Mouse (Mus musculus): Measurements from ENCODE around the gene Rev3l. TPM values are rescaled to one million over a fixed set of nuclear protein-coding genes. Genes with fewer than 3 reads are reported as not detected.

Rev3l gene
- total and polyA plus RNA-seq, 3 experiments, result 5.9 to 12.9 (median 9.5) TPM

GRCm38 (mm10) chr10:39764752-39765151 is 32.8 kb downstream of the Rev3l start:
- Histone ChIP-seq H3K4me3 (no peak overlapping the region), H3K27me3 (ENCODE audit: control insufficient read depth, insufficient read depth, low read length) (no peaks in the 10 kb centered on the region), H3K27ac (no peak overlapping the region), H3K36me3 (ENCODE audit: control insufficient read depth, insufficient read depth, low read length) (0 out of 2 replicates have a peak, but pooled peaks cover 2% of the 10 kb centered on the region), H3K4me1 (ENCODE audit: control insufficient read depth, insufficient read depth, low read length) (no peaks in the 10 kb centered on the region; the same call in 1 of the 2 replicates), H3K9ac (ENCODE audit: low read depth, low read length) (no peak overlapping the region), H3K79me2 (replicated peaks; ENCODE audit: control insufficient read depth, insufficient read depth, low read length) (no peaks in the 10 kb centered on the region; the same call in 1 of the 2 replicates)
- WGBS, result 76% methylated on average over 1 of the region's 1 CpGs
- intact Hi-C loops (cut with DNase I), result no loop called here
- DNase-seq, result no peak
- no peak for TF ChIP-seq CTCF (IDR thresholded peaks at IDR 0.05)
- no peak for TF ChIP-seq POLR2A (IDR thresholded peaks at IDR 0.05; ENCODE audit: insufficient read depth, low read depth, low read length)
- TF ChIP-seq EP300 (IDR thresholded peaks at IDR 0.05; ENCODE audit: insufficient read depth, low read depth, low read length), result no peak

- H3K79me2 ChIP-seq (replicated peaks; ENCODE audit: control insufficient read depth, insufficient read depth, low read length), result no peaks in the 10 kb centered on the region; the same call in 1 of the 2 replicates
- no peaks in the 10 kb centered on the region for H3K27me3 ChIP-seq (ENCODE audit: control insufficient read depth, insufficient read depth, low read length)
- DNase-seq, result no peak
- H3K4me3 ChIP-seq, result no peak overlapping the region
- intact Hi-C loops (cut with DNase I), result no loop called here
- WGBS, result 49% methylated on average over 4 of the region's 4 CpGs
- no peak overlapping the region for H3K27ac ChIP-seq
- 0 out of 2 replicates have a peak, but pooled peaks cover 2% of the 10 kb centered on the region for H3K36me3 ChIP-seq (ENCODE audit: control insufficient read depth, insufficient read depth, low read length)
- H3K9ac ChIP-seq (ENCODE audit: low read depth, low read length), result no peak overlapping the region
- no peaks in the 10 kb centered on the region; the same call in 1 of the 2 replicates for H3K4me1 ChIP-seq (ENCODE audit: control insufficient read depth, insufficient read depth, low read length)
- TF ChIP-seq CTCF (IDR thresholded peaks at IDR 0.05) (no peak), POLR2A (IDR thresholded peaks at IDR 0.05; ENCODE audit: insufficient read depth, low read depth, low read length) (no peak), EP300 (IDR thresholded peaks at IDR 0.05; ENCODE audit: insufficient read depth, low read depth, low read length) (no peak)
Measured at GRCm38 (mm10) chr10:39766702-39767101, 34.8 kb downstream of the Rev3l start.

- peaks cover 1% of the 10 kb centered on the region; the same call in 1 of the 2 replicates for H3K79me2 ChIP-seq (replicated peaks; ENCODE audit: control insufficient read depth, insufficient read depth, low read length)
Measured at GRCm38 (mm10) chr10:39772259-39772658, 40.3 kb downstream of the Rev3l start.

GRCm38 (mm10) chr10:39773940-39774726 is 42.2 kb downstream of the Rev3l start:
- Histone ChIP-seq H3K36me3 (ENCODE audit: control insufficient read depth, insufficient read depth, low read length) (no peaks in the 10 kb centered on the region), H3K4me1 (ENCODE audit: control insufficient read depth, insufficient read depth, low read length) (peaks cover 4% of the 10 kb centered on the region), H3K27ac (no peak overlapping the region), H3K79me2 (replicated peaks; ENCODE audit: control insufficient read depth, insufficient read depth, low read length) (peaks cover 1% of the 10 kb centered on the region; the same call in 1 of the 2 replicates), H3K4me3 (no peak overlapping the region), H3K9ac (ENCODE audit: low read depth, low read length) (no peak overlapping the region), H3K27me3 (ENCODE audit: control insufficient read depth, insufficient read depth, low read length) (no peaks in the 10 kb centered on the region)
- 52% methylated on average over 9 of the region's 9 CpGs for WGBS
- TF ChIP-seq POLR2A (IDR thresholded peaks at IDR 0.05; ENCODE audit: insufficient read depth, low read depth, low read length) (no peak), CTCF (IDR thresholded peaks at IDR 0.05) (no peak), EP300 (IDR thresholded peaks at IDR 0.05; ENCODE audit: insufficient read depth, low read depth, low read length) (no peak)
- intact Hi-C loops (cut with DNase I), result no loop called here
- no peak for DNase-seq

More at GRCm38 (mm10) chr10:39772259-39772658, 40.3 kb downstream of the Rev3l start:
- TF ChIP-seq POLR2A (IDR thresholded peaks at IDR 0.05; ENCODE audit: insufficient read depth, low read depth, low read length) (no peak), CTCF (IDR thresholded peaks at IDR 0.05) (no peak), EP300 (IDR thresholded peaks at IDR 0.05; ENCODE audit: insufficient read depth, low read depth, low read length) (no peak)
- Histone ChIP-seq H3K27ac (no peak overlapping the region), H3K36me3 (ENCODE audit: control insufficient read depth, insufficient read depth, low read length) (0 out of 2 replicates have a peak, but pooled peaks cover 2% of the 10 kb centered on the region), H3K4me1 (ENCODE audit: control insufficient read depth, insufficient read depth, low read length) (peaks cover 4% of the 10 kb centered on the region), H3K9ac (ENCODE audit: low read depth, low read length) (no peak overlapping the region), H3K27me3 (ENCODE audit: control insufficient read depth, insufficient read depth, low read length) (no peaks in the 10 kb centered on the region), H3K4me3 (no peak overlapping the region)
- DNase-seq, result no peak
- 68% methylated on average over 2 of the region's 2 CpGs for WGBS
- intact Hi-C loops (cut with DNase I), result no loop called here

- peaks cover 4% of the 10 kb centered on the region for H3K4me1 ChIP-seq (ENCODE audit: control insufficient read depth, insufficient read depth, low read length)
- TF ChIP-seq CTCF (IDR thresholded peaks at IDR 0.05) (peak; percentile 42), EP300 (IDR thresholded peaks at IDR 0.05; ENCODE audit: insufficient read depth, low read depth, low read length) (no peak)
- no peaks in the 10 kb centered on the region for H3K36me3 ChIP-seq (ENCODE audit: control insufficient read depth, insufficient read depth, low read length)
- DNase-seq, result no peak
- WGBS, result 92% methylated on average over 3 of the region's 3 CpGs
- no peak overlapping the region for H3K4me3 ChIP-seq
- H3K27me3 ChIP-seq (ENCODE audit: control insufficient read depth, insufficient read depth, low read length), result no peaks in the 10 kb centered on the region
- H3K79me2 ChIP-seq (replicated peaks; ENCODE audit: control insufficient read depth, insufficient read depth, low read length), result 0 out of 2 replicates have a peak, but pooled peaks cover 1% of the 10 kb centered on the region
- intact Hi-C loops (cut with DNase I), result no loop called here
- H3K9ac ChIP-seq (ENCODE audit: low read depth, low read length), result no peak overlapping the region
- H3K27ac ChIP-seq, result no peak overlapping the region
Measured at GRCm38 (mm10) chr10:39776927-39777326, 45.0 kb downstream of the Rev3l start.

GRCm38 (mm10) chr10:39778305-39778704 is 46.4 kb downstream of the Rev3l start:
- intact Hi-C loops (cut with DNase I), result no loop called here
- Histone ChIP-seq H3K36me3 (ENCODE audit: control insufficient read depth, insufficient read depth, low read length) (no peaks in the 10 kb centered on the region), H3K27me3 (ENCODE audit: control insufficient read depth, insufficient read depth, low read length) (no peaks in the 10 kb centered on the region), H3K79me2 (replicated peaks; ENCODE audit: control insufficient read depth, insufficient read depth, low read length) (no peaks in the 10 kb centered on the region; the same call in 1 of the 2 replicates), H3K27ac (no peak overlapping the region), H3K4me3 (no peak overlapping the region), H3K4me1 (ENCODE audit: control insufficient read depth, insufficient read depth, low read length) (peaks cover 2% of the 10 kb centered on the region; the same call in 1 of the 2 replicates), H3K9ac (ENCODE audit: low read depth, low read length) (no peak overlapping the region)
- no peak for DNase-seq
- no peak for TF ChIP-seq POLR2A (IDR thresholded peaks at IDR 0.05; ENCODE audit: insufficient read depth, low read depth, low read length)
- no peak for TF ChIP-seq CTCF (IDR thresholded peaks at IDR 0.05)
- no peak for TF ChIP-seq EP300 (IDR thresholded peaks at IDR 0.05; ENCODE audit: insufficient read depth, low read depth, low read length)
- 70% methylated on average over 4 of the region's 4 CpGs for WGBS
